Mouse (Mus musculus): ENCODE results near the gene AI987944.

The AI987944 gene

GRCm38 (mm10) chr7:41393048-41393971 is at the start of gene AI987944:
AI987944 (minus strand) TSS chr7:41393379.
- peak; percentile 67 for DNase-seq (ENCODE audit: low spot score)

- no peak for DNase-seq (ENCODE audit: low spot score)
Measured at GRCm38 (mm10) chr7:41394130-41394529, 951 bp upstream of the AI987944 start.

All from urinary bladder, postnatal 25 days (tissue).